Mouse (Mus musculus): ENCODE data around the gene Pkig. TPM values are rescaled to one million over a fixed set of nuclear protein-coding genes. Genes with fewer than 3 reads are reported as not detected.

Gene Pkig
- polyA plus RNA-seq (2012; fragmentation: generic; extraction: Trizol), result 100 to 1,000 TPM in 1 of 2 experiments, 10 to 100 TPM in 1; 78.1 to 110 TPM

GRCm38 (mm10) chr2:163657975-163658886 is at the start of gene Pkig:
Gene Pkig, plus strand, starts transcription at chr2:163658386.

GRCm38 (mm10) chr2:163644575-163645385 is 13.4 kb upstream of the Pkig start, which contains the start of gene Serinc3:
Gene Serinc3, minus strand, starts transcription at chr2:163645131.

GRCm38 (mm10) chr2:163749647-163750611 is 91.7 kb downstream of the Pkig start, which contains the start of gene Ada:
Gene Ada, minus strand, starts transcription at chr2:163750239.

Other genes with a start within 250 kb of the Pkig start
- 10 to 100 TPM; 17.3 to 31.8 TPM for gene Oser1, start 233.7 kb upstream of the Pkig start, polyA plus RNA-seq (2012; fragmentation: generic; extraction: Trizol)
- under 1 TPM; 0.27 to 0.34 TPM for gene Gdap1l1, start 219.9 kb upstream of the Pkig start, polyA plus RNA-seq (2012; fragmentation: generic; extraction: Trizol)
- gene Fitm2, start 185.8 kb upstream of the Pkig start, polyA plus RNA-seq (2012; fragmentation: generic; extraction: Trizol), result 1 to 10 TPM; 4.9 to 5.2 TPM
- gene R3hdml, start 166.1 kb upstream of the Pkig start, polyA plus RNA-seq (2012; fragmentation: generic; extraction: Trizol), result under 1 TPM in 1 of 2 experiments, not detected in 1; 0.13 TPM
- not detected for gene Hnf4a, start 151.6 kb upstream of the Pkig start, polyA plus RNA-seq (2012; fragmentation: generic; extraction: Trizol)
- 10 to 100 TPM in 1 of 2 experiments, 1 to 10 TPM in 1; 3.0 to 11.3 TPM for gene Ttpal, start 56.1 kb upstream of the Pkig start, polyA plus RNA-seq (2012; fragmentation: generic; extraction: Trizol)
- 10 to 100 TPM in 1 of 2 experiments, 1 to 10 TPM in 1; 2.8 to 45.0 TPM for gene Serinc3, start 13.3 kb upstream of the Pkig start, polyA plus RNA-seq (2012; fragmentation: generic; extraction: Trizol)
- gene Ada, start 91.9 kb downstream of the Pkig start, polyA plus RNA-seq (2012; fragmentation: generic; extraction: Trizol), result 1 to 10 TPM; 2.4 to 7.9 TPM
- gene Ccn5, start 162.5 kb downstream of the Pkig start, polyA plus RNA-seq (2012; fragmentation: generic; extraction: Trizol), result 10 to 100 TPM in 1 of 2 experiments, under 1 TPM in 1; 0.67 to 69.5 TPM
- gene Kcnk15, start 195.3 kb downstream of the Pkig start, polyA plus RNA-seq (2012; fragmentation: generic; extraction: Trizol), result not detected